In genomic region chr8:119427634-119428349, GRCm38 (mm10) we compare ENCODE assay signal across 12 mouse cellular contexts. TPM values are rescaled to one million over a fixed set of nuclear protein-coding genes. Genes with fewer than 3 reads are reported as not detected.
A peak's percentile ranks its signal among the peaks of the same experiment; 100 is the strongest.
DNase-seq lines count a peak whose midpoint lies in the region; TF ChIP-seq lines count a peak whose summit lies in the region.
"Had no signal": no experiment of that assay in that cellular context is flagged by ENCODE, and none has a peak within 500 bp of the region (broad histone marks: within the 10 kb centered on the region; RNA-seq: fewer than 3 reads in every experiment).

No protein-coding gene starts in this region.

- no peak overlapping the region for H3K4me3 ChIP-seq in small intestine, adult 2 months (ENCODE audit: low read depth, low read length)
- H3K4me3 ChIP-seq: neural tube, embryonic 12.5 days had no signal

- TF ChIP-seq POLR2A in small intestine, adult 2 months (IDR thresholded peaks at IDR 0.05; ENCODE audit: low read depth, low read length): no peak

- no peak for TF ChIP-seq CTCF in small intestine, adult 2 months (IDR thresholded peaks at IDR 0.05; ENCODE audit: extremely low read depth, insufficient read length, insufficient replicate concordance, low read depth, low read length)

- H3K36me3 ChIP-seq in small intestine, adult 2 months (ENCODE audit: control insufficient read depth, insufficient read depth, low read length): no peaks in the 10 kb centered on the region
- H3K36me3 ChIP-seq: neural tube, embryonic 12.5 days had no signal

- peak; percentile 58 for DNase-seq in cerebellum, adult 11-12 months
- DNase-seq in cerebellum, adult 11 months: no peak
- DNase-seq in thymus, postnatal 0 days (ENCODE audit: low spot score): peak; percentile 47
- no peak for DNase-seq in thymus, postnatal 36 days
- DNase-seq in fat pad, adult 2 months (ENCODE audit: extremely low read depth, low read depth, low spot score): peak; percentile 80
- DNase-seq in testis, postnatal 10 days (ENCODE audit: low spot score): no peak
- DNase-seq in layer of hippocampus, adult 9-10 months (ENCODE audit: low spot score): no peak
- DNase-seq: kidney, adult 8-10 months; left cerebral cortex, postnatal 4 days; lung, postnatal 4 days had no signal

- H3K4me1 ChIP-seq in small intestine, adult 2 months (ENCODE audit: control insufficient read depth, insufficient read depth, insufficient read length, low read length): peaks cover 50% of the 10 kb centered on the region
- H3K4me1 ChIP-seq: neural tube, embryonic 12.5 days had no signal

- WGBS in small intestine, adult 2 months: 79% methylated on average over 12 of the region's 12 CpGs

- H3K27me3 ChIP-seq in small intestine, adult 2 months (ENCODE audit: control insufficient read depth, insufficient read depth, low read length): no peaks in the 10 kb centered on the region
- H3K27me3 ChIP-seq: neural tube, embryonic 12.5 days had no signal

- peak overlapping the region; percentile 17 for H3K27ac ChIP-seq in small intestine, adult 2 months (ENCODE audit: insufficient read depth, low read depth, low read length)
- H3K27ac ChIP-seq: neural tube, embryonic 12.5 days had no signal

RNA-seq across cellular contexts. Expression of gene Osgin1, which starts 6.1 kb away (rescaled TPM):
- polyA plus RNA-seq in thymus, postnatal 0 days (2015; fragmentation: Nextera tagmentation; extraction: Ambion mirVana): 1.4 and 1.6 TPM in 2 replicates
- 78.7 and 306 TPM in 2 replicates for polyA plus RNA-seq in small intestine, adult 2 months (2012; rRNA removed)

RNA-seq across cellular contexts. Expression of gene Necab2, which starts 18.7 kb away (rescaled TPM):
- polyA plus RNA-seq in thymus, postnatal 0 days (2015; fragmentation: Nextera tagmentation; extraction: Ambion mirVana): 0.12 TPM in 2 replicates
- polyA plus RNA-seq in small intestine, adult 2 months (2012; rRNA removed): 0.44 and 0.72 TPM in 2 replicates

RNA-seq across cellular contexts. Expression of gene Mlycd, which starts 33.1 kb away (rescaled TPM):
- 11.6 and 13.4 TPM in 2 replicates for polyA plus RNA-seq in thymus, postnatal 0 days (2015; fragmentation: Nextera tagmentation; extraction: Ambion mirVana)
- polyA plus RNA-seq in small intestine, adult 2 months (2012; rRNA removed): 29.0 and 49.6 TPM in 2 replicates

Comparison
In these comparisons a context has a peak if more than half of its experiments do, and no peak if none do; other contexts are left out.
1. DNase-seq: peak in cerebellum, adult 11-12 months (single experiment), thymus, postnatal 0 days (single experiment) and fat pad, adult 2 months (single experiment); none in cerebellum, adult 11 months (single experiment), thymus, postnatal 36 days (0 of 2), testis, postnatal 10 days (single experiment) and layer of hippocampus, adult 9-10 months (single experiment).
2. RNA of gene Osgin1, which starts 6.1 kb away (polyA plus RNA-seq): 78.7 to 306 TPM in small intestine, adult 2 months; 1.4 to 1.6 TPM in thymus, postnatal 0 days; every median in the first group is over 10 times any median in the second.